Comparison of ENCODE assay signal across 10 mouse cellular contexts in the genomic region with DNA sequence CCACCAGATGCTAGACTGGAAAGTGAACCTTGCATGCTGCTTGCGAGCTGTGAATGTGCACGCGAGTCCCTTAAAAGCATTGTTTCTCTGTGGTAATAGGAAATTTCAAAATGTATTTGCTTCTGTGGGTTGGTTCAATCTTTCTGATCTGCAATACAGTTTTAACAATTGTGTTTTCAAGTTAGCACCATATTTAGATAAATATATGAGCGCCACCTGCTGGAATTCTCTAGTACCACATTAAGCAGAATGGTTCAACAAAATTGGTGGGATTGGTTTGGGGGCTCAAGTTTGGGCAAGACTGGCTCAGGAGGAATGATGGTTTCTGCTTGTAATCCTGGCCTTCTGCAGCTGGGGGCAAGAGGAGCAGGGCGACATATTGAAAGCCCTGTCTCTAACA. TPM values are rescaled to one million over a fixed set of nuclear protein-coding genes. Genes with fewer than 3 reads are reported as not detected.
DNase-seq lines count a peak whose midpoint lies in the region; ATAC-seq and TF ChIP-seq lines count a peak whose summit lies in the region.
"Had no signal": no experiment of that assay in that cellular context is flagged by ENCODE, and none has a peak within 500 bp of the region (broad histone marks: within the 10 kb centered on the region; RNA-seq: fewer than 3 reads in every experiment).

No protein-coding gene starts in this region.

- no peak for TF ChIP-seq POLR2A in bone marrow macrophage, adult 2 months (IDR thresholded peaks at IDR 0.05; ENCODE audit: borderline replicate concordance, low read depth, low read length)
- TF ChIP-seq POLR2A in limb, embryonic 14.5 days (IDR thresholded peaks at IDR 0.05; ENCODE audit: borderline replicate concordance, extremely low read depth, insufficient read depth, insufficient read length): no peak

- no peaks in the 10 kb centered on the region for H3K36me3 ChIP-seq in limb, embryonic 14.5 days (ENCODE audit: control insufficient read depth, insufficient read depth, low read length)

- no peak overlapping the region for H3K4me3 ChIP-seq in bone marrow macrophage, adult 2 months (ENCODE audit: insufficient read depth, low read length)
- no peak overlapping the region for H3K4me3 ChIP-seq in limb, embryonic 14.5 days (replicated peaks; ENCODE audit: low read length)

- intact Hi-C loops in heart, postnatal 10 days (cut with DNase I): loop anchor here (2.0 to 10.0 kb wide), 3 partner anchors 644 to 904 kb away; no protein-coding TSS in a partner anchor

- H3K4me2 ChIP-seq in limb, embryonic 14.5 days (replicated peaks; ENCODE audit: low read depth, low read length, severe bottlenecking): no peak overlapping the region

- ATAC-seq in limb, embryonic 14.5 days (ENCODE audit: low FRiP score, low read depth): no peak

- DNase-seq in adrenal gland, adult 2 months: peak; percentile 6
- DNase-seq in adrenal gland, postnatal 25 days: no peak
- peak; percentile 26 to 70 for DNase-seq in left cerebral cortex, adult 18-20 months (ENCODE audit: low spot score in 2 of 2)
- no peak for DNase-seq in left cerebral cortex, adult 11 months (ENCODE audit: low spot score)
- peak; percentile 31 to 60 for DNase-seq in heart, postnatal 10 days
- DNase-seq in limb, embryonic 14.5 days (ENCODE audit: low spot score): peak; percentile 75
- peak; percentile 48 for DNase-seq in thymus, postnatal 14 days

- no peaks in the 10 kb centered on the region for H3K4me1 ChIP-seq in bone marrow macrophage, adult 2 months (ENCODE audit: control insufficient read depth, insufficient read depth, low read length)
- no peaks in the 10 kb centered on the region for H3K4me1 ChIP-seq in limb, embryonic 14.5 days (ENCODE audit: control insufficient read depth, insufficient read depth, low read length)

- no peaks in the 10 kb centered on the region for H3K9me3 ChIP-seq in limb, embryonic 14.5 days (ENCODE audit: control insufficient read depth, low read length)

- WGBS in limb, embryonic 14.5 days: 54% methylated on average over 5 of the region's 5 CpGs

- no peaks in the 10 kb centered on the region for H3K27me3 ChIP-seq in limb, embryonic 14.5 days (ENCODE audit: control insufficient read depth, insufficient read depth, low read length)

- peak; percentile 22; the same call in 1 of the 2 replicates for TF ChIP-seq CTCF in bone marrow macrophage, adult 2 months (IDR thresholded peaks at IDR 0.05; ENCODE audit: low read depth, low read length)

- H3K9ac ChIP-seq in limb, embryonic 14.5 days (ENCODE audit: low read depth, low read length, severe bottlenecking): no peak overlapping the region

- H3K27ac ChIP-seq in bone marrow macrophage, adult 2 months (ENCODE audit: insufficient read depth, low read depth, low read length): no peak overlapping the region
- H3K27ac ChIP-seq in limb, embryonic 14.5 days (replicated peaks; ENCODE audit: low read depth, low read length): no peak overlapping the region
- H3K27ac ChIP-seq: macrophage had no signal

RNA-seq across cellular contexts. Expression of a gene that starts 46.6 kb away (rescaled TPM):
- not detected for total RNA-seq in adrenal gland, adult 2 months (2021)
- polyA plus RNA-seq in adrenal gland, adult 2 months (2012; rRNA removed): not detected in 2 replicates
- not detected in 2 replicates for total RNA-seq in adrenal gland, postnatal 25 days (2021)
- not detected for total RNA-seq in left cerebral cortex, adult 18-20 months (2021)
- not detected in 2 replicates for polyA plus RNA-seq in bone marrow macrophage, adult 2 months (2012; ENCODE audit: insufficient read depth, insufficient read length, missing spikeins)
- not detected for total RNA-seq in heart, postnatal 10 days (2021)
- not detected in 2 replicates for polyA plus RNA-seq in limb, embryonic 14.5 days (2012; rRNA removed)
- polyA plus RNA-seq in limb, embryonic 14.5 days (2014; fragmentation: Nextera tagmentation; extraction: Ambion mirVana): not detected in 2 replicates
- polyA plus RNA-seq: gonadal fat pad, adult 2 months; macrophage had no signal

Comparison
In these comparisons a context has a peak if more than half of its experiments do, and no peak if none do; other contexts are left out.
1. DNase-seq: peak in adrenal gland, adult 2 months (single experiment), left cerebral cortex, adult 18-20 months (2 of 2), heart, postnatal 10 days (2 of 2), limb, embryonic 14.5 days (single experiment) and thymus, postnatal 14 days (single experiment); none in adrenal gland, postnatal 25 days (single experiment) and left cerebral cortex, adult 11 months (single experiment).